Mouse (Mus musculus): Measurements from ENCODE around the gene Gad2. TPM values are rescaled to one million over a fixed set of nuclear protein-coding genes. Genes with fewer than 3 reads are reported as not detected.

Gene Gad2
- polyA plus RNA-seq, 1 experiment from 2014 or later = 0.17 TPM

GRCm38 (mm10) chr2:22623111-22624070 is 1.4 kb downstream of the Gad2 start:
- Histone ChIP-seq H3K27ac (no peak overlapping the region), H3K9me3 (no peaks in the 10 kb centered on the region), H3K4me1 (peaks cover 15% of the 10 kb centered on the region), H3K36me3 (no peaks in the 10 kb centered on the region), H3K9ac (no peak overlapping the region), H3K27me3 (replicated peaks) (peaks cover 75% of the 10 kb centered on the region), H3K4me3 (replicated peaks) (peak overlapping the region; percentile 37), H3K4me2 (peak overlapping the region; percentile 66)
- 2% methylated on average over 60 of the region's 60 CpGs for WGBS
- ATAC-seq (ENCODE audit: insufficient read depth, low FRiP score, low read depth) = 0 out of 2 replicates have a peak, but pooled peaks have one; percentile 35

DNA sequence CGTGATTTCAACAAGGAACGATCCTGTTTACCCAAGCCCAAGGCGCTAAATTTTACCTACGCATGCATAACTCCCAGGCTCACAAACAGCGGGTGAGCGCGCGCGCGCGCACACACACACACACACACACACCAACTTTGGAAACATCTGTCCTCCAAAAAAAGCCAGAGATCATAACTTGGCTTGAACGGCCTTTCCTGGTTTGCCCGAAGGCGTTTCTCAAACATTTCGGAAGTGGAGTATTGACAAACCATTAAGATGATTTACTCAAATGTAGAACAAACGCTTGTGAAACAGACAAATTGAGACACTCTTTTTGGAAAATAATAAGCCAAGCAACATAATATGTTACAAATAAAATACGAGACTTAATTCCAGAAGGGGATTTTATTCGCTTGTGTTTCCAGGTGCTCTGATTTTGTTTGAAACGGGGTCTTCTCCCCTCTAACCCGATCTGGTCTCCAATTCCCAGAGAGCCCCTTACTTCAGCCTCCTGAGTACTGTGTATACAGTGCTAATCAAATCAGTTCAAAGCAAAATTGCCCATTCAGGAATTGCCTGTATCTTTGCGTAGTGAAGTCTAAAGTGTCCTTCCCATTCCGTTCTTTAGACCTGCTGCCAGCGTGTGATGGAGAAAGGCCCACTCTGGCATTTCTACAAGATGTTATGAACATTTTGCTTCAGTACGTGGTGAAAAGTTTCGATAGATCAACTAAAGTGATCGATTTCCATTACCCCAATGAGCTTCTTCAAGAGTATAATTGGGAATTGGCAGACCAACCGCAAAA is 2.4 kb downstream of the Gad2 start:
- H3K4me2 ChIP-seq = no peak overlapping the region
- H3K27me3 ChIP-seq (replicated peaks) = peaks cover 69% of the 10 kb centered on the region
- H3K9ac ChIP-seq = no peak overlapping the region
- H3K9me3 ChIP-seq = no peaks in the 10 kb centered on the region
- no peak overlapping the region for H3K4me3 ChIP-seq (replicated peaks)
- H3K4me1 ChIP-seq = peaks cover 15% of the 10 kb centered on the region
- no peaks in the 10 kb centered on the region for H3K36me3 ChIP-seq
- WGBS = 6% methylated on average over 27 of the region's 27 CpGs
- H3K27ac ChIP-seq = no peak overlapping the region
- ATAC-seq (ENCODE audit: insufficient read depth, low FRiP score, low read depth) = no peak

GRCm38 (mm10) chr2:22625096-22625960 is 3.3 kb downstream of the Gad2 start:
- Histone ChIP-seq H3K27ac (no peak overlapping the region), H3K9ac (no peak overlapping the region), H3K27me3 (replicated peaks) (peaks cover 61% of the 10 kb centered on the region), H3K4me3 (replicated peaks) (no peak overlapping the region), H3K9me3 (no peaks in the 10 kb centered on the region), H3K4me1 (peaks cover 15% of the 10 kb centered on the region), H3K4me2 (no peak overlapping the region), H3K36me3 (no peaks in the 10 kb centered on the region)
- no peak for ATAC-seq (ENCODE audit: insufficient read depth, low FRiP score, low read depth)
- 13% methylated on average over 16 of the region's 16 CpGs for WGBS

DNA sequence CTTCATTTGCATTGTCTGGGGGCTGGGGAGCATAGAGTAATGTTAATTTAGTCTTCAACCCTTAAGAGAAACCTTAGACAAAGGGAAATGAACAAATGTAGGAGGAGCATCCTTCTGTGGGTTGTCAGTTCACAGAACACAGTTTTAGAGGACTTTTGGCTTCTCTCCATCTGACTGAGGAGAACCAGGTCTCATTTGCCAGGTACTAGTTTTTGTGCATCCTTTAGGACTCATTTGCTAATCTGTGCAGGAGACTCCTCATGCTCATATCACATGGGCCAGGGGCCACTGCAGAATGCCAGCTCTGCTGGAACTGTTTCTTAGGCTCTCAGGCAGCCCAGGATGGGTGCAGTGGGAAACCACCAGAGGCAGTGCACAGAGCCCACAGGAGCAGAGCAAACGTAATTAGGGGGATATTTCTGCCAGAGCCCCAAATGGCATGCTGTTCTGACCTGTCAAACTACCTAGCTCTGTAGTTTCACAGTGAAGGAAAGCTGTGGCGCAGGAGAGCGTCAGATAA is 5.2 kb downstream of the Gad2 start:
- WGBS = 29% methylated on average over 3 of the region's 3 CpGs
- Histone ChIP-seq H3K4me3 (replicated peaks) (no peak overlapping the region), H3K9ac (no peak overlapping the region), H3K4me1 (peaks cover 8% of the 10 kb centered on the region; the same call in 1 of the 2 replicates), H3K27me3 (replicated peaks) (peaks cover 43% of the 10 kb centered on the region), H3K27ac (no peak overlapping the region), H3K36me3 (no peaks in the 10 kb centered on the region), H3K9me3 (no peaks in the 10 kb centered on the region), H3K4me2 (no peak overlapping the region)
- ATAC-seq (ENCODE audit: insufficient read depth, low FRiP score, low read depth) = no peak

DNA sequence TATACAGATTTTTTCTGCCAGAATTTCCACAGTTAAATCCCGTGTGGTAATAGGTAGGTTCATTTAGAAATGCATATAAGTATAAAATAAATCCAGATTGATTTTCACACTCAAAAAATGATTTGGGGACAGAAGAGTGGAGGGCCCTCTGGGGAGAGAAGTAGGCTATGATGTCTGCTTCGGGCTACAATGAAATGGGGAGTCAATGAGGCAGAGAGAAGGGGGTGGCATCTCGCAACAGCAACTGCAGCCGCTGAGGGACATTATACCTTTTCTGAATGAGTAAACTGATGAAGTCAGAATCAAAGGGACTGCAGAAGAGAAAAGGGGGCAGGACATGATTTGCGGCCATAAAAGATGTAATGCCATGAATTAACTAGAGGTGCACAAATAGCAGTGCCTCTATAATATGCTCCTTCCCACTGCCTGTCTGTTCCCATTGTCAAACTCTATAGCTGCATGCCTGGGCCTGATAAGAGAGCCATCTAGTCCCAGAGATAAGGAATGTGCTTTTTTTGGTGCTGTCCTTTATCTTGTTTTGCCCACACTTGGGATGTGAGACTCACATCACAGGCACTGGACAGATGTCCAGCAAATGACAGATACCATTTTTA is 5.9 kb downstream of the Gad2 start:
- H3K9me3 ChIP-seq = no peaks in the 10 kb centered on the region
- no peak overlapping the region for H3K4me2 ChIP-seq
- H3K27me3 ChIP-seq (replicated peaks) = peaks cover 36% of the 10 kb centered on the region
- no peak for ATAC-seq (ENCODE audit: insufficient read depth, low FRiP score, low read depth)
- H3K27ac ChIP-seq = no peak overlapping the region
- H3K9ac ChIP-seq = no peak overlapping the region
- WGBS = 36% methylated on average over 5 of the region's 5 CpGs
- no peaks in the 10 kb centered on the region for H3K36me3 ChIP-seq
- no peak overlapping the region for H3K4me3 ChIP-seq (replicated peaks)
- H3K4me1 ChIP-seq = peaks cover 4% of the 10 kb centered on the region; the same call in 1 of the 2 replicates

DNA sequence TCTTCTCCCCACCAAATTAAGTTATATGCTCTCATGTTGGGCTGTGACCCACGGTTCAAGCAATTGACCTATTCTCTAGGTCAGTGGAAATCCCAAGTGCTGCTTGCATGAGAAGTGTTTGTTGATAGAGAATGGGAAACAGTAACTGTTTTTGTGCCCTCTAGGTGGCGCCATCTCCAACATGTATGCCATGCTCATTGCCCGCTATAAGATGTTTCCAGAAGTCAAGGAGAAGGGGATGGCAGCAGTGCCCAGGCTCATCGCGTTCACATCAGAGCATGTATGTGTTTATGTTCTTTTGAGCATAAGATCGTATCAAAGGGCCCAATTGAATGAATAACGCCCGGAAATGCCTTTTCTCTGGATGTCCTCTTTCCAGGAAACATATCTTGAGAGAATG is 12.8 kb downstream of the Gad2 start:
- WGBS = 38% methylated on average over 8 of the region's 8 CpGs
- Histone ChIP-seq H3K4me2 (no peak overlapping the region), H3K27ac (no peak overlapping the region), H3K36me3 (no peaks in the 10 kb centered on the region), H3K4me1 (no peaks in the 10 kb centered on the region), H3K27me3 (replicated peaks) (no peaks in the 10 kb centered on the region), H3K4me3 (replicated peaks) (no peak overlapping the region), H3K9ac (no peak overlapping the region), H3K9me3 (no peaks in the 10 kb centered on the region)
- ATAC-seq (ENCODE audit: insufficient read depth, low FRiP score, low read depth) = no peak

DNA sequence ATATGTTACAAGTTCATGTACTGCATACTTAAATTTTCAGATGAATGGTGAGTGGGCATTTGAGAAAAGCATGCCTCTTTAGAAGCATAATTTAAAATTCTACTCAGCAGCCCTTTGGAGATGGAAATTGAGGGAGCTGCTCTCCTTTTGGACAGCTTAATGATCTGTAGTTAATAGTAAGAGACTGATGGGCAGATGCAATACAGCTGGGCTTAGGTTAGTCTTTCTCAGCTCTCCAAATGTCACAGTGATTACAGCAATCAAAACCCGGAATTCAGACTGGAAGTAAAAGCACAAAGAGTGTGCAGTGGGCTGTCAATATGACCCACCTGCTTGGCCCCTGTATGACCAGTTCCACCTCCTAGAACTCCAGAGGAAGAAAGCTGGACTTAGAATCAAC is 24.1 kb downstream of the Gad2 start:
- Histone ChIP-seq H3K9me3 (no peaks in the 10 kb centered on the region), H3K4me2 (no peak overlapping the region), H3K36me3 (no peaks in the 10 kb centered on the region), H3K27me3 (replicated peaks) (no peaks in the 10 kb centered on the region), H3K27ac (no peak overlapping the region), H3K4me3 (replicated peaks) (no peak overlapping the region), H3K4me1 (no peaks in the 10 kb centered on the region), H3K9ac (no peak overlapping the region)
- 37% methylated on average over 1 of the region's 1 CpGs for whole genome bisulfite sequencing
- ATAC-seq (ENCODE audit: insufficient read depth, low FRiP score, low read depth) = no peak

DNA sequence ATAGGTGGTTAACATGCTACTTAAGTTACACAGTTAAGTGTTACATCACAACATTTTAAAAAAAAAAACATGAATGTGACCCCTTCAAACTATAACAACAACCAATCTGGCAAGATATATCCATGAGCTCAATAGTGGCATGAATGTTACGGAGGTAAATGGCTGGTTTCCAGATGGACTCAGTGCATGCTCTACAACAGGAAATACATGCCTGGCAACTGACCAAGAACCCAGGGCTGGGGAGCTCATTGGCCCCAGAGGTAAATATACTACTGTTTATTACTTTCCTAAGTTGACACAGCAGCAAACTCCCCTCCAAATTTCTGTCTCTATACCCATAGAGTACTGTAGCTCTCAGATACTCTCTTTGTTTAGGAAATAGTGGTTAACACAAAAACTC is 26.4 kb downstream of the Gad2 start:
- no peak overlapping the region for H3K9ac ChIP-seq
- 53% methylated on average over 1 of the region's 1 CpGs for WGBS
- no peaks in the 10 kb centered on the region for H3K27me3 ChIP-seq (replicated peaks)
- H3K4me3 ChIP-seq (replicated peaks) = no peak overlapping the region
- no peak overlapping the region for H3K27ac ChIP-seq
- H3K4me2 ChIP-seq = no peak overlapping the region
- no peak for ATAC-seq (ENCODE audit: insufficient read depth, low FRiP score, low read depth)
- no peaks in the 10 kb centered on the region for H3K36me3 ChIP-seq
- H3K4me1 ChIP-seq = no peaks in the 10 kb centered on the region
- no peaks in the 10 kb centered on the region for H3K9me3 ChIP-seq

DNA sequence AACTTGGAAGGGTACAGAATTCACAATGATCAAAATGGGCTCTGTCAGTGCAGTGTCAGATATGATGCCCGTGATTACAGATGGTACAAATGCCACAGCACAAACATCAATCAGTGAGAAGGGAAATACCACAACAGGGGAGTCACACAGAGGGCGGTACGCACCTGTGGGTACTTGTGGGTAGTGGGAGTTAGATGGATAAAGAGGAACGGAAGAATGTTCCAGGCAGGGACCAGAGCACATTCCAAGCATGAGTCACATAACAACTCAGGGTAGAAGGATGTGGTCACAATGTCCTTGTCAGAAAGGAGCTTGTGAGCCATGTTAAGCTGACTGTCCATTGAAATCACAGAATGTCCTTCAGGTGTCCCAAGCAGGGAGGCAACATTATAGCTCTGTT is 29.8 kb downstream of the Gad2 start:
- WGBS = 77% methylated on average over 4 of the region's 4 CpGs
- no peak overlapping the region for H3K27ac ChIP-seq

GRCm38 (mm10) chr2:22663731-22664130 is 41.7 kb downstream of the Gad2 start:
- no peaks in the 10 kb centered on the region for H3K36me3 ChIP-seq
- 79% methylated on average over 1 of the region's 1 CpGs for WGBS
- no peak for ATAC-seq (ENCODE audit: insufficient read depth, low FRiP score, low read depth)
- no peak overlapping the region for H3K4me2 ChIP-seq
- H3K4me3 ChIP-seq (replicated peaks) = no peak overlapping the region
- H3K27me3 ChIP-seq (replicated peaks) = no peaks in the 10 kb centered on the region
- H3K9ac ChIP-seq = no peak overlapping the region
- H3K27ac ChIP-seq = no peak overlapping the region
- H3K4me1 ChIP-seq = no peaks in the 10 kb centered on the region
- no peaks in the 10 kb centered on the region for H3K9me3 ChIP-seq

More for the DNA sequence above, 29.8 kb downstream of the Gad2 start:
- no peaks in the 10 kb centered on the region for H3K27me3 ChIP-seq (replicated peaks)
- no peak overlapping the region for H3K9ac ChIP-seq
- no peak overlapping the region for H3K4me2 ChIP-seq
- no peak for ATAC-seq (ENCODE audit: insufficient read depth, low FRiP score, low read depth)
- no peaks in the 10 kb centered on the region for H3K36me3 ChIP-seq
- H3K4me3 ChIP-seq (replicated peaks) = no peak overlapping the region
- no peaks in the 10 kb centered on the region for H3K4me1 ChIP-seq
- no peaks in the 10 kb centered on the region for H3K9me3 ChIP-seq

DNA sequence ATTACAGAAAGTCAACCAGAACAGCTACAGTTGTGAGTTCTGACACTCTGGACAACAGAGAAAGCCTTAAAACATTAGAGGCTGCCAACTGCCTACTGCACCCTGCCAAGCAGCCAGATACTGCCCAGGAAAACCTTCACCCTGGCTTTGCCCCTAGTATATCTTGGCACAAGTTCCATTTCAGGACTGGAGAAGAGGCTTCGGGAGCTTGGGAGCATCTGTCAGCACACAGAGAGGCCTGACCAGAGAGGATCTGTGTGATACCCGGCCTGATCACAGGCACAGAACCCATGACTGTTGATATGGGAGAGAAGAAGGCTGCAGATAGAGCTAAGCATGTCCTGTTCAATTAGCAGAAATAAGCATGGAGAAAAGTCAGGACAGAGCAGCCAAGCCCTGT is 48.4 kb downstream of the Gad2 start:
- Histone ChIP-seq H3K4me2 (no peak overlapping the region), H3K27me3 (replicated peaks) (no peaks in the 10 kb centered on the region), H3K27ac (no peak overlapping the region), H3K4me3 (replicated peaks) (no peak overlapping the region), H3K4me1 (no peaks in the 10 kb centered on the region), H3K36me3 (no peaks in the 10 kb centered on the region), H3K9ac (no peak overlapping the region), H3K9me3 (no peaks in the 10 kb centered on the region)
- ATAC-seq (ENCODE audit: insufficient read depth, low FRiP score, low read depth) = no peak
- 80% methylated on average over 2 of the region's 2 CpGs for WGBS

Measured in stomach, embryonic 15.5 days (tissue).